Mouse (Mus musculus): Measurements from ENCODE around the gene Sds. TPM values are rescaled to one million over a fixed set of nuclear protein-coding genes. Genes with fewer than 3 reads are reported as not detected.

Sds gene
- polyA plus RNA-seq, 1 experiment from 2014 or later = not detected

- DNase-seq (ENCODE audit: low spot score) = no peak
- peaks cover 100% of the 10 kb centered on the region for H3K27me3 ChIP-seq (replicated peaks; ENCODE audit: control insufficient read depth, insufficient read depth, low read length)
- H3K36me3 ChIP-seq (ENCODE audit: control insufficient read depth, insufficient read depth, low read length) = no peaks in the 10 kb centered on the region
- no peaks in the 10 kb centered on the region for H3K4me1 ChIP-seq (ENCODE audit: control insufficient read depth, insufficient read depth, low read length)
- no peak overlapping the region for H3K4me2 ChIP-seq (ENCODE audit: low read depth, low read length)
- no peak overlapping the region for H3K27ac ChIP-seq (replicated peaks; ENCODE audit: low read depth, low read length)
- no peaks in the 10 kb centered on the region for H3K9me3 ChIP-seq (ENCODE audit: control insufficient read depth, low read length)
- WGBS = 0% methylated on average over 6 of the region's 9 CpGs
- no peak for ATAC-seq (ENCODE audit: low read depth)
- H3K9ac ChIP-seq (ENCODE audit: low read depth, low read length) = no peak overlapping the region
- H3K4me3 ChIP-seq (ENCODE audit: low read depth, low read length) = no peak overlapping the region
Observed at GRCm38 (mm10) chr5:120432486-120433015, 43.8 kb upstream of the Sds start.

GRCm38 (mm10) chr5:120433135-120433760 is 43.1 kb upstream of the Sds start:
- no peak overlapping the region for H3K27ac ChIP-seq (replicated peaks; ENCODE audit: low read depth, low read length)
- no peak overlapping the region for H3K9ac ChIP-seq (ENCODE audit: low read depth, low read length)
- H3K4me1 ChIP-seq (ENCODE audit: control insufficient read depth, insufficient read depth, low read length) = no peaks in the 10 kb centered on the region
- no peak for ATAC-seq (ENCODE audit: low read depth)
- H3K4me3 ChIP-seq (ENCODE audit: low read depth, low read length) = no peak overlapping the region
- H3K4me2 ChIP-seq (ENCODE audit: low read depth, low read length) = no peak overlapping the region
- DNase-seq (ENCODE audit: low spot score) = no peak
- H3K27me3 ChIP-seq (replicated peaks; ENCODE audit: control insufficient read depth, insufficient read depth, low read length) = peaks cover 100% of the 10 kb centered on the region
- WGBS = 1% methylated on average over 13 of the region's 13 CpGs
- no peaks in the 10 kb centered on the region for H3K36me3 ChIP-seq (ENCODE audit: control insufficient read depth, insufficient read depth, low read length)
- H3K9me3 ChIP-seq (ENCODE audit: control insufficient read depth, low read length) = no peaks in the 10 kb centered on the region

GRCm38 (mm10) chr5:120434231-120434735 is 42.0 kb upstream of the Sds start:
- DNase-seq (ENCODE audit: low spot score) (no peak), ATAC-seq (ENCODE audit: low read depth) (no peak)
- H3K9me3 ChIP-seq (ENCODE audit: control insufficient read depth, low read length) = no peaks in the 10 kb centered on the region
- no peak overlapping the region for H3K27ac ChIP-seq (replicated peaks; ENCODE audit: low read depth, low read length)
- H3K4me2 ChIP-seq (ENCODE audit: low read depth, low read length) = no peak overlapping the region
- peaks cover 100% of the 10 kb centered on the region for H3K27me3 ChIP-seq (replicated peaks; ENCODE audit: control insufficient read depth, insufficient read depth, low read length)
- no peaks in the 10 kb centered on the region for H3K36me3 ChIP-seq (ENCODE audit: control insufficient read depth, insufficient read depth, low read length)
- no peaks in the 10 kb centered on the region for H3K4me1 ChIP-seq (ENCODE audit: control insufficient read depth, insufficient read depth, low read length)
- 4% methylated on average over 20 of the region's 21 CpGs for WGBS
- no peak overlapping the region for H3K4me3 ChIP-seq (ENCODE audit: low read depth, low read length)
- H3K9ac ChIP-seq (ENCODE audit: low read depth, low read length) = no peak overlapping the region

- Histone ChIP-seq H3K9me3 (ENCODE audit: control insufficient read depth, low read length) (no peaks in the 10 kb centered on the region), H3K27me3 (replicated peaks; ENCODE audit: control insufficient read depth, insufficient read depth, low read length) (peaks cover 100% of the 10 kb centered on the region), H3K36me3 (ENCODE audit: control insufficient read depth, insufficient read depth, low read length) (no peaks in the 10 kb centered on the region), H3K4me3 (ENCODE audit: low read depth, low read length) (0 out of 2 replicates have a peak overlapping the region, but pooled peaks have one; percentile 37), H3K27ac (replicated peaks; ENCODE audit: low read depth, low read length) (no peak overlapping the region), H3K4me1 (ENCODE audit: control insufficient read depth, insufficient read depth, low read length) (no peaks in the 10 kb centered on the region), H3K4me2 (ENCODE audit: low read depth, low read length) (no peak overlapping the region), H3K9ac (ENCODE audit: low read depth, low read length) (no peak overlapping the region)
- ATAC-seq (ENCODE audit: low read depth) = no peak
- DNase-seq (ENCODE audit: low spot score) = no peak
- WGBS = under 1% methylated on average over 42 of the region's 44 CpGs
Observed at GRCm38 (mm10) chr5:120435006-120435681, 41.2 kb upstream of the Sds start.

- no peak for DNase-seq (ENCODE audit: low spot score)
- no peak for ATAC-seq (ENCODE audit: low read depth)
Observed at GRCm38 (mm10) chr5:120435731-120436501, 40.4 kb upstream of the Sds start.

GRCm38 (mm10) chr5:120436885-120437495 is 39.3 kb upstream of the Sds start:
- Histone ChIP-seq H3K4me2 (ENCODE audit: low read depth, low read length) (no peak overlapping the region), H3K27ac (replicated peaks; ENCODE audit: low read depth, low read length) (no peak overlapping the region), H3K4me1 (ENCODE audit: control insufficient read depth, insufficient read depth, low read length) (no peaks in the 10 kb centered on the region), H3K27me3 (replicated peaks; ENCODE audit: control insufficient read depth, insufficient read depth, low read length) (peaks cover 93% of the 10 kb centered on the region), H3K9me3 (ENCODE audit: control insufficient read depth, low read length) (no peaks in the 10 kb centered on the region), H3K9ac (ENCODE audit: low read depth, low read length) (no peak overlapping the region), H3K4me3 (ENCODE audit: low read depth, low read length) (no peak overlapping the region), H3K36me3 (ENCODE audit: control insufficient read depth, insufficient read depth, low read length) (no peaks in the 10 kb centered on the region)
- DNase-seq (ENCODE audit: low spot score) (no peak), ATAC-seq (ENCODE audit: low read depth) (no peak)
- 2% methylated on average over 18 of the region's 18 CpGs for WGBS

More at GRCm38 (mm10) chr5:120435731-120436501, 40.4 kb upstream of the Sds start:
- peaks cover 100% of the 10 kb centered on the region for H3K27me3 ChIP-seq (replicated peaks; ENCODE audit: control insufficient read depth, insufficient read depth, low read length)
- no peaks in the 10 kb centered on the region for H3K9me3 ChIP-seq (ENCODE audit: control insufficient read depth, low read length)
- peak overlapping the region; percentile 37 for H3K4me3 ChIP-seq (ENCODE audit: low read depth, low read length)
- no peaks in the 10 kb centered on the region for H3K4me1 ChIP-seq (ENCODE audit: control insufficient read depth, insufficient read depth, low read length)
- H3K9ac ChIP-seq (ENCODE audit: low read depth, low read length) = no peak overlapping the region
- H3K27ac ChIP-seq (replicated peaks; ENCODE audit: low read depth, low read length) = no peak overlapping the region
- no peaks in the 10 kb centered on the region for H3K36me3 ChIP-seq (ENCODE audit: control insufficient read depth, insufficient read depth, low read length)
- WGBS = under 1% methylated on average over 36 of the region's 47 CpGs
- H3K4me2 ChIP-seq (ENCODE audit: low read depth, low read length) = peak overlapping the region; percentile 50

GRCm38 (mm10) chr5:120437539-120437938 is 38.8 kb upstream of the Sds start:
- no peaks in the 10 kb centered on the region for H3K4me1 ChIP-seq (ENCODE audit: control insufficient read depth, insufficient read depth, low read length)
- no peak overlapping the region; the same call in 1 of the 2 replicates for H3K4me3 ChIP-seq (ENCODE audit: low read depth, low read length)
- peak overlapping the region; percentile 15; the same call in 1 of the 2 replicates for H3K4me2 ChIP-seq (ENCODE audit: low read depth, low read length)
- 2% methylated on average over 16 of the region's 17 CpGs for WGBS
- ATAC-seq (ENCODE audit: low read depth) (no peak), DNase-seq (ENCODE audit: low spot score) (no peak)
- no peaks in the 10 kb centered on the region for H3K36me3 ChIP-seq (ENCODE audit: control insufficient read depth, insufficient read depth, low read length)
- H3K27me3 ChIP-seq (replicated peaks; ENCODE audit: control insufficient read depth, insufficient read depth, low read length) = peaks cover 92% of the 10 kb centered on the region
- 0 out of 2 replicates have a peak overlapping the region, but pooled peaks have one; percentile 14 for H3K9ac ChIP-seq (ENCODE audit: low read depth, low read length)
- no peak overlapping the region for H3K27ac ChIP-seq (replicated peaks; ENCODE audit: low read depth, low read length)
- H3K9me3 ChIP-seq (ENCODE audit: control insufficient read depth, low read length) = no peaks in the 10 kb centered on the region

- H3K4me1 ChIP-seq (ENCODE audit: control insufficient read depth, insufficient read depth, low read length) = no peaks in the 10 kb centered on the region
- ATAC-seq (ENCODE audit: low read depth) (no peak), DNase-seq (ENCODE audit: low spot score) (peak; percentile 12)
- H3K9ac ChIP-seq (ENCODE audit: low read depth, low read length) = 0 out of 2 replicates have a peak overlapping the region, but pooled peaks have one; percentile 14
- H3K9me3 ChIP-seq (ENCODE audit: control insufficient read depth, low read length) = no peaks in the 10 kb centered on the region
- H3K27ac ChIP-seq (replicated peaks; ENCODE audit: low read depth, low read length) = no peak overlapping the region
- H3K4me2 ChIP-seq (ENCODE audit: low read depth, low read length) = peak overlapping the region; percentile 15; the same call in 1 of the 2 replicates
- peak overlapping the region; percentile 18; the same call in 1 of the 2 replicates for H3K4me3 ChIP-seq (ENCODE audit: low read depth, low read length)
- no peaks in the 10 kb centered on the region for H3K36me3 ChIP-seq (ENCODE audit: control insufficient read depth, insufficient read depth, low read length)
- H3K27me3 ChIP-seq (replicated peaks; ENCODE audit: control insufficient read depth, insufficient read depth, low read length) = peaks cover 92% of the 10 kb centered on the region
- under 1% methylated on average over 31 of the region's 33 CpGs for WGBS
Observed at GRCm38 (mm10) chr5:120437986-120438385, 38.3 kb upstream of the Sds start.
